Mouse (Mus musculus) heart, embryonic 16.5 days (tissue): ENCODE results near the gene Nceh1. TPM values are rescaled to one million over a fixed set of nuclear protein-coding genes. Genes with fewer than 3 reads are reported as not detected.
"Not testable (repeated sequence)": the region's sequence is repeated elsewhere in the genome, so short reads cannot be mapped to it uniquely, and the experiment has no call there.

Experiments
- ATAC-seq: fragments of 200-750 bp; cut with Nextera tagmentation; replicated peaks from 2 replicates; pipeline ENCODE4 v1.8.0; 2017; ENCODE audit warnings: moderate number of reproducible peaks; ENCODE audit not compliant: insufficient read depth, low FRiP score; ENCODE audit errors: extremely low read depth
- H3K27ac ChIP-seq: fragments of 300-500 bp; sonication (generic); 2 replicates; pipeline ENCODE4 v1.5.1; 2014; ENCODE audit warnings: mild to moderate bottlenecking, low read length, control low read depth, moderate library complexity
- H3K27me3 ChIP-seq: fragments of 300-500 bp; sonication (generic); 2 replicates; pipeline ENCODE4 v1.6.1; 2014; ENCODE audit warnings: low read length, mixed read lengths; ENCODE audit not compliant: control insufficient read depth, insufficient read depth
- H3K36me3 ChIP-seq: fragments of 300-500 bp; sonication (generic); 2 replicates; pipeline ENCODE4 v1.6.1; 2014; ENCODE audit not compliant: control insufficient read depth, insufficient read depth
- H3K4me1 ChIP-seq: fragments of 300-500 bp; sonication (generic); 2 replicates; pipeline ENCODE4 v1.6.1; 2014; ENCODE audit warnings: low read length, mixed read lengths; ENCODE audit not compliant: control insufficient read depth, insufficient read depth
- H3K4me2 ChIP-seq: fragments of 300-500 bp; sonication (generic); 2 replicates; pipeline ENCODE4 v1.6.1; 2014; ENCODE audit warnings: low read depth, mild to moderate bottlenecking, control low read depth, low read length
- H3K4me3 ChIP-seq: fragments of 300-500 bp; sonication (generic); 2 replicates; pipeline ENCODE4 v1.5.1; 2014; ENCODE audit warnings: mild to moderate bottlenecking, control low read depth, low read length
- H3K9ac ChIP-seq: fragments of 300-500 bp; sonication (generic); 2 replicates; pipeline ENCODE4 v1.6.1; 2014; ENCODE audit warnings: low read length, control low read depth
- H3K9me3 ChIP-seq: fragments of 300-500 bp; sonication (generic); replicated peaks from 2 replicates; pipeline ENCODE4 v1.6.1; 2016; ENCODE audit warnings: low read length; ENCODE audit not compliant: control insufficient read depth
- WGBS: fragments of 180-500 bp; shearing (Covaris S2); extraction: QIAGEN DNeasy Blood & Tissue Kit; methylation state at CpG from one replicate; pipeline ENCODE4 v1.1.7; 2014; 5-methylcytosine and 5-hydroxymethylcytosine counted together
- polyA plus RNA-seq: library from polyadenylated mRNA; unstranded; fragments of >200 nt; fragmentation: Nextera tagmentation; extraction: Ambion mirVana; gene quantifications from 2 replicates; pipeline ENCODE4 v1.2.1, GENCODE M21; 2015

Nceh1 gene
- polyA plus RNA-seq, 1 experiment from 2014 or later, result 22.3 TPM

GRCm38 (mm10) chr3:27280280-27280749 lies 97.5 kb downstream of the Nceh1 start:
- Histone ChIP-seq H3K9me3 (no peaks in the 10 kb centered on the region; the same call in 1 of the 2 replicates), H3K27ac (no peak overlapping the region), H3K4me3 (no peak overlapping the region), H3K4me1 (peaks cover 6% of the 10 kb centered on the region), H3K4me2 (no peak overlapping the region), H3K9ac (no peak overlapping the region), H3K36me3 (no peaks in the 10 kb centered on the region), H3K27me3 (no peaks in the 10 kb centered on the region)
- 43% methylated on average over 11 of the region's 11 CpGs for WGBS
- no peak for ATAC-seq

- no peaks in the 10 kb centered on the region for H3K27me3 ChIP-seq
- 4% methylated on average over 27 of the region's 27 CpGs for WGBS
- ATAC-seq, result peak; percentile 49
- peak overlapping the region; percentile 10 for H3K9ac ChIP-seq
- peaks cover 6% of the 10 kb centered on the region for H3K4me1 ChIP-seq
- H3K36me3 ChIP-seq, result no peaks in the 10 kb centered on the region
- H3K27ac ChIP-seq, result peak overlapping the region; percentile 55
- no peaks in the 10 kb centered on the region; the same call in 1 of the 2 replicates for H3K9me3 ChIP-seq
- H3K4me3 ChIP-seq, result peak overlapping the region; percentile 47
- H3K4me2 ChIP-seq, result peak overlapping the region; percentile 76
These were observed 100.4 kb downstream of the Nceh1 start for GRCm38 (mm10) chr3:27283071-27283713.

- H3K27me3 ChIP-seq, result no peaks in the 10 kb centered on the region
- peak overlapping the region; percentile 76 for H3K4me2 ChIP-seq
- peaks cover 12% of the 10 kb centered on the region for H3K4me1 ChIP-seq
- no peaks in the 10 kb centered on the region; the same call in 1 of the 2 replicates for H3K9me3 ChIP-seq
- H3K27ac ChIP-seq, result 0 out of 2 replicates have a peak overlapping the region, but pooled peaks have one; percentile 27
- ATAC-seq, result no peak
- peak overlapping the region; percentile 47; the same call in 1 of the 2 replicates for H3K4me3 ChIP-seq
- no peaks in the 10 kb centered on the region for H3K36me3 ChIP-seq
- 0 out of 2 replicates have a peak overlapping the region, but pooled peaks have one; percentile 10 for H3K9ac ChIP-seq
- 65% methylated on average over 7 of the region's 7 CpGs for WGBS
These were observed 101.0 kb downstream of the Nceh1 start for GRCm38 (mm10) chr3:27283796-27284195.

- Histone ChIP-seq H3K4me1 (peaks cover 15% of the 10 kb centered on the region), H3K9ac (no peak overlapping the region), H3K27me3 (no peaks in the 10 kb centered on the region), H3K4me2 (no peak overlapping the region), H3K27ac (no peak overlapping the region), H3K4me3 (no peak overlapping the region), H3K36me3 (no peaks in the 10 kb centered on the region), H3K9me3 (no peaks in the 10 kb centered on the region; the same call in 1 of the 2 replicates)
- WGBS, result 90% methylated on average over 5 of the region's 5 CpGs
- no peak for ATAC-seq
These were observed 101.5 kb downstream of the Nceh1 start for GRCm38 (mm10) chr3:27284227-27284626.

- no peak for ATAC-seq
- Histone ChIP-seq H3K27me3 (no peaks in the 10 kb centered on the region), H3K4me3 (no peak overlapping the region), H3K4me1 (peaks cover 15% of the 10 kb centered on the region), H3K9me3 (no peaks in the 10 kb centered on the region; the same call in 1 of the 2 replicates), H3K27ac (no peak overlapping the region), H3K9ac (no peak overlapping the region), H3K36me3 (no peaks in the 10 kb centered on the region), H3K4me2 (no peak overlapping the region)
- 59% methylated on average over 9 of the region's 9 CpGs for WGBS
These were observed 102.3 kb downstream of the Nceh1 start for GRCm38 (mm10) chr3:27285072-27285471.

GRCm38 (mm10) chr3:27288301-27288700 lies 105.5 kb downstream of the Nceh1 start:
- Histone ChIP-seq H3K27me3 (no peaks in the 10 kb centered on the region), H3K4me1 (peaks cover 12% of the 10 kb centered on the region), H3K4me3 (no peak overlapping the region), H3K9ac (no peak overlapping the region), H3K27ac (peak overlapping the region; percentile 39), H3K9me3 (no peaks in the 10 kb centered on the region; the same call in 1 of the 2 replicates), H3K4me2 (no peak overlapping the region), H3K36me3 (no peaks in the 10 kb centered on the region)
- ATAC-seq, result no peak
- 56% methylated on average over 2 of the region's 2 CpGs for WGBS

GRCm38 (mm10) chr3:27288909-27289308 lies 106.1 kb downstream of the Nceh1 start:
- H3K36me3 ChIP-seq, result no peaks in the 10 kb centered on the region
- H3K27ac ChIP-seq, result peak overlapping the region; percentile 39
- H3K4me2 ChIP-seq, result no peak overlapping the region
- peak; percentile 54 for ATAC-seq
- H3K9ac ChIP-seq, result no peak overlapping the region
- no peaks in the 10 kb centered on the region; the same call in 1 of the 2 replicates for H3K9me3 ChIP-seq
- H3K4me3 ChIP-seq, result no peak overlapping the region
- 25% methylated on average over 8 of the region's 8 CpGs for WGBS
- no peaks in the 10 kb centered on the region for H3K27me3 ChIP-seq
- peaks cover 9% of the 10 kb centered on the region; the same call in 1 of the 2 replicates for H3K4me1 ChIP-seq

- Histone ChIP-seq H3K27me3 (no peaks in the 10 kb centered on the region), H3K27ac (no peak overlapping the region), H3K9ac (no peak overlapping the region), H3K36me3 (no peaks in the 10 kb centered on the region), H3K9me3 (no peaks in the 10 kb centered on the region), H3K4me3 (no peak overlapping the region), H3K4me2 (no peak overlapping the region), H3K4me1 (peaks cover 9% of the 10 kb centered on the region; the same call in 1 of the 2 replicates)
- ATAC-seq, result no peak
- 80% methylated on average over 5 of the region's 5 CpGs for WGBS
These were observed 107.5 kb downstream of the Nceh1 start for GRCm38 (mm10) chr3:27290285-27290684.

- not testable (repeated sequence) for H3K27me3 ChIP-seq, ATAC-seq, H3K4me1 ChIP-seq, H3K4me2 ChIP-seq, H3K9me3 ChIP-seq, H3K27ac ChIP-seq, H3K36me3 ChIP-seq, H3K9ac ChIP-seq, H3K4me3 ChIP-seq
- 78% methylated on average over 5 of the region's 5 CpGs for WGBS
These were observed 108.2 kb downstream of the Nceh1 start for GRCm38 (mm10) chr3:27290945-27291344.
